In the genomic region with DNA sequence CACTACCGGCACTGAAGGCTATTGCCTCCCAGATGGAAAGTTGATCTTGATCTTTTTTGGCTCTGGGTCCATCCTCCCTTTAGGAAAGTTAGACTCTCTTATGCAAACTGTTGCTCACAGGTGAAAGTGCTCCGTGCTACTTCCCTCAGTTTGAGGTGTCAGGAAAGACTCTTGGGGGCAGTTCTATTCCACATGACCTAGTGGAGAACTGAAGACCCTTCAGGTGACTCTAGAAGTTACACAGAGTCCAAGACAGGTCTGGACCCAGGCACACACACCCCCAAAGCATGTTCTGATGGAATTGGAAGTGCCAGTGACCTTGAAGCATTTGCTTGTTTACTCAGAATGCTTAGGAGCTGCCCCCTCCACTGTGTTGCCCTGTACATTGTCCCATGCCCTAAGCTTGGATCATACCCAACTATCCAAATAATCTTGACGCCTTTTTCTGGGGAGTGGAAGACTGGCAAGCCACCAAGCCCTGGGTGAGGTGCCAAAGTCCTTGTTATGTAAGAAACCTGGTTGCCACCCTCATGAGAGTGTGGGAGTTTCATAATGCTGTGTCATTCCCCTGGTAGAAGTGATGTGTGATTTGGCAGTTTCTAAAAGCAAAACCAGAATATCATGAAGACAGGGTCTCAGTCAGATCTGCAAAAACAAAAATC, we compare ENCODE assay signal across 8 mouse cellular contexts. TPM values are rescaled to one million over a fixed set of nuclear protein-coding genes. Genes with fewer than 3 reads are reported as not detected.
DNase-seq lines count a peak whose midpoint lies in the region; ATAC-seq lines count a peak whose summit lies in the region.

No protein-coding gene starts in this region.

- peak overlapping the region; percentile 61 for H3K27ac ChIP-seq in heart, embryonic 16.5 days (ENCODE audit: low read length)
- no peak overlapping the region for H3K27ac ChIP-seq in hindbrain, embryonic 10.5 days
- no peak overlapping the region for H3K27ac ChIP-seq in midbrain, embryonic 16.5 days (ENCODE audit: low read length)

- no peak for DNase-seq in frontal cortex, postnatal 14 days (ENCODE audit: low spot score in 2 of 2)
- DNase-seq in NIH3T3 (ENCODE audit: low read depth), result peak; percentile 5
- DNase-seq in lung, adult 18-20 months, result peak; percentile 87 to 89
- no peak for DNase-seq in hindbrain, embryonic 10.5 days (ENCODE audit: low spot score)
- no peak for DNase-seq in cerebellum, postnatal 4 days (ENCODE audit: low spot score in 2 of 2)

- H3K4me2 ChIP-seq in heart, embryonic 16.5 days (ENCODE audit: low read depth, low read length), result no peak overlapping the region; the same call in 1 of the 2 replicates
- H3K4me2 ChIP-seq in midbrain, embryonic 16.5 days (ENCODE audit: low read length), result no peak overlapping the region

- WGBS in heart, embryonic 16.5 days, result 48% methylated on average over 3 of the region's 3 CpGs
- 84% methylated on average over 3 of the region's 3 CpGs for WGBS in hindbrain, embryonic 10.5 days
- 78% methylated on average over 3 of the region's 3 CpGs for WGBS in midbrain, embryonic 16.5 days

- H3K27me3 ChIP-seq in heart, embryonic 16.5 days (ENCODE audit: control insufficient read depth, insufficient read depth, low read length), result peaks cover 3% of the 10 kb centered on the region; the same call in 1 of the 2 replicates
- no peaks in the 10 kb centered on the region for H3K27me3 ChIP-seq in hindbrain, embryonic 10.5 days (ENCODE audit: insufficient read depth, poor library complexity, severe bottlenecking)
- H3K27me3 ChIP-seq in midbrain, embryonic 16.5 days (ENCODE audit: control insufficient read depth, insufficient read depth, low read depth, low read length), result no peaks in the 10 kb centered on the region

- peaks cover 11% of the 10 kb centered on the region for H3K4me1 ChIP-seq in heart, embryonic 16.5 days (ENCODE audit: control insufficient read depth, insufficient read depth, low read length)
- no peaks in the 10 kb centered on the region for H3K4me1 ChIP-seq in hindbrain, embryonic 10.5 days (replicated peaks)
- H3K4me1 ChIP-seq in midbrain, embryonic 16.5 days (ENCODE audit: control insufficient read depth, insufficient read depth, low read length), result no peaks in the 10 kb centered on the region

- no peaks in the 10 kb centered on the region for H3K36me3 ChIP-seq in heart, embryonic 16.5 days (ENCODE audit: control insufficient read depth, insufficient read depth)
- no peaks in the 10 kb centered on the region for H3K36me3 ChIP-seq in hindbrain, embryonic 10.5 days
- no peaks in the 10 kb centered on the region for H3K36me3 ChIP-seq in midbrain, embryonic 16.5 days (ENCODE audit: control insufficient read depth, insufficient read depth, low read length)

- H3K4me3 ChIP-seq in heart, embryonic 16.5 days (ENCODE audit: low read length), result no peak overlapping the region
- H3K4me3 ChIP-seq in hindbrain, embryonic 10.5 days, result no peak overlapping the region
- no peak overlapping the region for H3K4me3 ChIP-seq in midbrain, embryonic 16.5 days (ENCODE audit: low read depth, low read length)

- H3K9me3 ChIP-seq in heart, embryonic 16.5 days (replicated peaks; ENCODE audit: control insufficient read depth, low read length), result no peaks in the 10 kb centered on the region
- H3K9me3 ChIP-seq in hindbrain, embryonic 10.5 days, result no peaks in the 10 kb centered on the region
- H3K9me3 ChIP-seq in midbrain, embryonic 16.5 days (replicated peaks; ENCODE audit: control insufficient read depth, low read length, poor library complexity, severe bottlenecking), result no peaks in the 10 kb centered on the region

- no peak overlapping the region for H3K9ac ChIP-seq in heart, embryonic 16.5 days (ENCODE audit: low read length)
- H3K9ac ChIP-seq in midbrain, embryonic 16.5 days (ENCODE audit: low read depth, low read length), result no peak overlapping the region

- peak; percentile 38; the same call in 1 of the 2 replicates for ATAC-seq in frontal cortex, adult (ENCODE audit: low TSS enrichment)
- ATAC-seq in heart, embryonic 16.5 days (replicated peaks; ENCODE audit: extremely low read depth, insufficient read depth, low FRiP score), result peak; percentile 85
- ATAC-seq in midbrain, embryonic 16.5 days, result no peak

RNA-seq across cellular contexts. Expression of gene Nampt, which starts 51.1 kb away (rescaled TPM):
- 20.2 and 21.8 TPM in 2 replicates for polyA plus RNA-seq in heart, embryonic 16.5 days (2015; fragmentation: Nextera tagmentation; extraction: Ambion mirVana)
- 26.6 and 35.8 TPM in 2 replicates for polyA plus RNA-seq in hindbrain, embryonic 10.5 days (2016; fragmentation: Nextera tagmentation; extraction: Ambion mirVana)
- polyA plus RNA-seq in midbrain, embryonic 16.5 days (2015; fragmentation: Nextera tagmentation; extraction: Ambion mirVana), result 35.7 and 37.0 TPM in 2 replicates

Comparison
In these comparisons a context has a peak if more than half of its experiments do, and no peak if none do; other contexts are left out.
1. DNase-seq: peak in NIH3T3 (single experiment) and lung, adult 18-20 months (2 of 2); none in frontal cortex, postnatal 14 days (0 of 2), hindbrain, embryonic 10.5 days (single experiment) and cerebellum, postnatal 4 days (0 of 2).